Mouse (Mus musculus): ENCODE measurements around the gene 2010111I01Rik. TPM values are rescaled to one million over a fixed set of nuclear protein-coding genes. Genes with fewer than 3 reads are reported as not detected.

The 2010111I01Rik gene
- polyA plus RNA-seq, 1 experiment from 2014 or later = 30.9 TPM

DNA sequence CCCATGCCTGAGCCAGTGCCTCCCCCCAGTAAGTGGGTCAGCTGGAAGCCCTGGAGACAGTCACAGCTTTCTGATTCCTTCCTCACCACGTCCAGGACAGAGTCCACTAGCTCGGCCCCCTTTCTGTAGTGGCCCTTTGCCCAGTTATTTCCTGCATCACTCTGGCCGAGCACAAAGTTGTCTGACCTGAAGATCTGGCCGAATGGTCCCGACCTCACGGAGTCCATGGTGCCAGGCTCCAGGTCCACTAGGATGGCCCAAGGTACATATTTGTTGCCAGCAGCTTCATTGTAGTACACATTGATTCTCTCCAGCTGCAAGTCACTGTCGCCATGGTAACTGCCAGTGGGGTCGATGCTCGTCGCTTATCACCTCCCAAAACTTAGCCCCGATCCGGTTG, 3.5 kb downstream of the 2010111I01Rik start:
- 91% methylated on average over 12 of the region's 12 CpGs for WGBS
- peaks cover 8% of the 10 kb centered on the region for H3K4me1 ChIP-seq
- H3K4me2 ChIP-seq (replicated peaks) = no peak overlapping the region
- H3K27me3 ChIP-seq = no peaks in the 10 kb centered on the region
- H3K9ac ChIP-seq (replicated peaks) = no peak overlapping the region
- no peaks in the 10 kb centered on the region for H3K36me3 ChIP-seq
- no peak overlapping the region for H3K27ac ChIP-seq (replicated peaks)
- no peaks in the 10 kb centered on the region for H3K9me3 ChIP-seq
- ATAC-seq (replicated peaks) = no peak
- H3K4me3 ChIP-seq = no peak overlapping the region

DNA sequence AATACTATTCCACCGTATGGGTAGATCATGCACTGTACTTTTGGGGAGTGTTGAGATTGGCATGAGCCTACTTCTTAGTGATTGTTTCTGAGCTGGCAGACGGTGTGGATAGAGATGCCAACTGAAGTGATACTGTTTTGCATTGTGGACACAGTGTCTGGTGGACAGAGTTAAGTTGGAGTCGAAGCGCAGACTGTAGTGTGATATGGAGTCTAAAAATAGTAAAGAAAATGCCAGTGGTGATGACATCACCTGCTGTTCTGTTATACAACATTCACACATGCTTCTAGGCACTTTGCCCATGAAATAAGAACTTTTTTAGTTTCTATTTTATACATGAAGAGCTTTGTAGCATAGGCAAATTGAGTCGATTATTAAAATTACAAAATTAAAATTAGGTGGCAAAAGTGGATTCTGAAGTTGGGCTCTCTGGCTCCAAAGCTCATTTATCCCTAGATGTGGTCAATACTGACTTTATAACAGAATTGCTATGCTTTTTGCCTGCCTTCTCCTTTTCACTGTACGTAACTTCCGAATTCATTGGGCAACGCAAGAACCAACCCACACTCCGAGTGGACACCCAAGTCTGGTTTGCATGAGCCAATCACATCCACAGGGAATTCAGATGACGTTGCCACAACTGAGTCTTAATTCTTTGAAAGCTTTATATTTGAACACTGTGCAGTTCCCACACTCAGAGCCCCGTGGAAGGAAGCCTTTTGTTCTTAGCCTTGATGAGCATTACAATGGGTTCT, 6.0 kb downstream of the 2010111I01Rik start:
- WGBS = 76% methylated on average over 11 of the region's 11 CpGs
- H3K9ac ChIP-seq (replicated peaks) = no peak overlapping the region
- no peaks in the 10 kb centered on the region for H3K27me3 ChIP-seq
- no peaks in the 10 kb centered on the region for H3K9me3 ChIP-seq
- H3K4me2 ChIP-seq (replicated peaks) = no peak overlapping the region
- no peak overlapping the region for H3K4me3 ChIP-seq
- no peak for ATAC-seq (replicated peaks)
- no peaks in the 10 kb centered on the region for H3K36me3 ChIP-seq
- peaks cover 3% of the 10 kb centered on the region for H3K4me1 ChIP-seq
- H3K27ac ChIP-seq (replicated peaks) = no peak overlapping the region

DNA sequence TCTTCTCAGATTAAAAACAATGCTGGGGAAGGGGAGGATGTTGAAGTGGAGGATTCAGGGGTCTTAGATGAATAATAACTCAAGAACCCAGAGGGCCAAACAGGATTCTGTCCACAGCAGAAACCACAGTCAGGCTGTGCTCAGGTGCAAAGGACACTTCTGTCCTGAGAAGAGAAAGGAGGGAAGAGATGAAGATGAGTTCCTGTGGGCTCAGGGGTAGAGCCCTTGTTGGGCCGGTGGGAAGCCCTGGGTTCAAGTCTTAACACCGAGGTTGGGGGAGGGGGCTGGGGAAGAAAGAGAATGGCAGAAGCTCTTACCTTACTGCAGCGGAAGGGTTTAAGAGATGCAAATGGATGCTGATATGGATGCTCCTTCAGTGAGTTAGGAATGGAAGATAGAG, 7.7 kb downstream of the 2010111I01Rik start:
- Histone ChIP-seq H3K36me3 (no peaks in the 10 kb centered on the region), H3K9ac (replicated peaks) (no peak overlapping the region), H3K27me3 (no peaks in the 10 kb centered on the region), H3K4me3 (no peak overlapping the region), H3K4me1 (no peaks in the 10 kb centered on the region), H3K4me2 (replicated peaks) (no peak overlapping the region), H3K9me3 (no peaks in the 10 kb centered on the region), H3K27ac (replicated peaks) (no peak overlapping the region)
- ATAC-seq (replicated peaks) = no peak
- 67% methylated on average over 3 of the region's 3 CpGs for WGBS

DNA sequence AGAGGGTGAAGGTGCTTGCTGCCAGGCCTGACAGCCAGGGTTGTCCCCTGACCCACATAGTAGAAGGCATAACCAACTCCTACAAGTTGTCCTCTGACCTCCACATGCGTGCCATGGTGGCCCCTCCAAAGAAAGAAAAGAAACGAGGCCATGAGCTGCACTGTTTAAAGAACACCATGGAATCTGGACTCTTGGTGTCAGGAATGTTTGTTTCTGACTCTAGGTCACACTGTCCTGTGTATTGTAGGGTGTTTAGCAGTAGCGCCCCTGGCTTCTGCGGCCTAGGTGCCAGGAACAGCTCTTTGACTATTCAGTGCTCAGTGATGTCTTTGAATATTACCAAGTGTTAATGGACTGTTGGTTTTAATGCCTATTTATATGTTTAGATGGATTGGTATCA, 8.4 kb downstream of the 2010111I01Rik start:
- no peaks in the 10 kb centered on the region for H3K4me1 ChIP-seq
- no peak overlapping the region for H3K4me3 ChIP-seq
- no peaks in the 10 kb centered on the region for H3K9me3 ChIP-seq
- no peak overlapping the region for H3K4me2 ChIP-seq (replicated peaks)
- H3K27me3 ChIP-seq = no peaks in the 10 kb centered on the region
- no peak for ATAC-seq (replicated peaks)
- 89% methylated on average over 4 of the region's 4 CpGs for WGBS
- H3K27ac ChIP-seq (replicated peaks) = no peak overlapping the region
- no peak overlapping the region for H3K9ac ChIP-seq (replicated peaks)
- H3K36me3 ChIP-seq = no peaks in the 10 kb centered on the region

DNA sequence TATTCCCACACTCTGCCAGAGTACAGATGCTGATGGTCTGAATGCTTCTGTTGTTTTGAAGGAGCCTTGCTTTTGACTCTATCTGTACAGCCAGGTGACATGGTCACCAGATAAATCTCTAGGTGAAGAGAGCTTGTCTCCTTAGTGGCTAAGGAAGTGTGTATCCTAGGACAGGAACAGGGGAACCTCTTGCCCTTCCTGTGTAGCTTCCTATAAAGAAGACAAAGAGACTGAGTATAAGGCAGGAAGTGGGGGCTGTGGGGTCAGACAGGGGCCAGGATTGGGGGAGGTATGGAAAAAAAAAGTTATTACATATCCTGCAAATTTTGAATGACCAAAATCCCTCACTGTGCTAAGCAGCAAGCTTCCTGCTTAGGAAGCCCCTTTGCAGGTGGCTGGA, 13.4 kb downstream of the 2010111I01Rik start:
- no peak overlapping the region for H3K9ac ChIP-seq (replicated peaks)
- no peak overlapping the region for H3K27ac ChIP-seq (replicated peaks)
- no peaks in the 10 kb centered on the region for H3K27me3 ChIP-seq
- H3K4me1 ChIP-seq = no peaks in the 10 kb centered on the region
- no peak for ATAC-seq (replicated peaks)
- H3K4me2 ChIP-seq (replicated peaks) = no peak overlapping the region
- H3K4me3 ChIP-seq = no peak overlapping the region
- H3K36me3 ChIP-seq = no peaks in the 10 kb centered on the region
- no peaks in the 10 kb centered on the region for H3K9me3 ChIP-seq

DNA sequence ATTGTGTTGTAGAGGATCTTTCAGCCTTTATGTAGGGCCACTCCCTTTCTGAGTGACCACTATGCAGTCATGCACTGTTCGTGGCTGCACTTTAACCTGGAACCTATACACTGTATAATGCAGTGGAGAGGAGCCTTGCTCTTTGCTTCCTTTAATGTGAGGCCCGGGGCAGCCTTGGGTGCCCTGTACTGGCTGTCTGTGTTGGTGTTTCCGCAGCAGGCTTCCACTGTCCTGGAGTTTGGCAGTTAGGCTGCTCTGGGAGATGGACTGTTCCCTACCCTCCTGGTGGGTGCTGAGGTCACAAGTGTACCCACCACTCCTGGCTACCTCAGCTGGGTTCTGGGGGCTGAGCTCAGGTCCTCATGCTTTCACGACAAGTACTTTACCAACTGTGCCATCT, 14.1 kb downstream of the 2010111I01Rik start:
- Histone ChIP-seq H3K9me3 (no peaks in the 10 kb centered on the region), H3K4me2 (replicated peaks) (no peak overlapping the region), H3K27me3 (no peaks in the 10 kb centered on the region), H3K4me3 (no peak overlapping the region), H3K36me3 (no peaks in the 10 kb centered on the region), H3K27ac (replicated peaks) (no peak overlapping the region), H3K4me1 (no peaks in the 10 kb centered on the region), H3K9ac (replicated peaks) (no peak overlapping the region)
- no peak for ATAC-seq (replicated peaks)
- 87% methylated on average over 4 of the region's 4 CpGs for WGBS

DNA sequence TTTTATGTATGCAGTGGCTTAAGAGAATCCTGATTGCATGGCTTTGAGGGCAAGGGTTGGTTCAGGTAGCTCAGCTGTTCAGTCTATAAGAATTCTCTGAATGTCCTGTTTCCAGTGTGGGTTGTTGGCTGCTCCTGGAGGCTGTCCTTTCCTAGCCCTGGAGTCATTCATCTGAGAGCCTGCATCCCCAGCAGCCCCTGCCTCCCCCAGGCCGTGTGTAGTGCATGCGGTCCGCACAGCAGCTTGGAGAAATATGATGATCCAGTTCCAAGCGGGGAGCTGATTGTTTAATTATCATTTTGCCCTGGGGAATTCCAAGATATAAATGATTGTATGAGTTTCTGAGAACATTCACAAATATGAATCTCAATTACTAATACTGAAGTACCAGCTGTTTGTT, 14.5 kb downstream of the 2010111I01Rik start:
- Histone ChIP-seq H3K4me2 (replicated peaks) (no peak overlapping the region), H3K4me3 (no peak overlapping the region), H3K4me1 (no peaks in the 10 kb centered on the region), H3K27me3 (no peaks in the 10 kb centered on the region), H3K36me3 (no peaks in the 10 kb centered on the region), H3K9me3 (no peaks in the 10 kb centered on the region), H3K27ac (replicated peaks) (no peak overlapping the region), H3K9ac (replicated peaks) (no peak overlapping the region)
- ATAC-seq (replicated peaks) = no peak
- 89% methylated on average over 4 of the region's 4 CpGs for WGBS

DNA sequence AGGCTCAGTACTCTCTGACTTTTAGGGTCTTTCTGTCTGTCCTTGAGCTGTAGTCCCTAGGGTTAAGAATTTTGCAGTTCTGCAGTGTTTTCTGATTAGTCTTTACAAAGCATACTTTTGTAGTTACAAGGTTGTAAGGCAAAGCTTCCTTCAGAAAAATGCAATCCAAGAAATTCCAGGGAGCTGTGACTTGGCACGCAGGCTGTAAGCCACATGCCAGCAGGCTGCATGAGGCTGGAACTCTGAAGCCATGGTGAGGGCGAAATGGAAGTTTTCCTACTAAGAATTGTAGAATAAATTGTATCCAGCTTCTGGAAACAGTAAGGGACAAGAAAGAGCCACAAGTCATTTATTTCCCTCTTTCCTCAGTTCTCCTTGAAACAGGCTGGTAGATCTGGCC, 15.4 kb downstream of the 2010111I01Rik start:
- Histone ChIP-seq H3K4me1 (no peaks in the 10 kb centered on the region), H3K27ac (replicated peaks) (no peak overlapping the region), H3K36me3 (no peaks in the 10 kb centered on the region), H3K9me3 (no peaks in the 10 kb centered on the region), H3K4me3 (no peak overlapping the region), H3K4me2 (replicated peaks) (no peak overlapping the region), H3K27me3 (no peaks in the 10 kb centered on the region), H3K9ac (replicated peaks) (no peak overlapping the region)
- 78% methylated on average over 2 of the region's 2 CpGs for WGBS
- ATAC-seq (replicated peaks) = no peak

DNA sequence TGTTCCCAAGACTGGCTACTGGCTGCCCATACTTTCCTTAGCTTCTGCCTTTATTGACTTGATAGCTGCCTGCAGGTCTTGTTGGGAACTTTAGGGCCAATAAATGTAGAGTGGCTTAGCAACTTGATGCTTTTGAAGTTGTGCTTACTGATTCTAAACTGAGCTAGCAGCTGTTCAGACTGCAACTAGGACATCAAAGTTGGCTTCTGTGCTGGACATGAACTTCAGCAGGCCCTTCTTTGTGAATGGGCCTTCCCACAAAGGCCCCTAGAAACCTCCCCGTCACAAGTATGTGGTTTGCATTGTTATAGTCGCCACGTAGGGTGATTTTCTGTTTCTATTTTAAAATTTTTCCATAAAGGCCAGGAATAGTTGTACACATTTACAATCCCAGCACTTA, 19.8 kb downstream of the 2010111I01Rik start:
- ATAC-seq (replicated peaks) = no peak
- H3K4me1 ChIP-seq = no peaks in the 10 kb centered on the region
- no peaks in the 10 kb centered on the region for H3K36me3 ChIP-seq
- H3K4me2 ChIP-seq (replicated peaks) = no peak overlapping the region
- no peak overlapping the region for H3K27ac ChIP-seq (replicated peaks)
- WGBS = 87% methylated on average over 3 of the region's 3 CpGs
- no peaks in the 10 kb centered on the region for H3K9me3 ChIP-seq
- H3K27me3 ChIP-seq = no peaks in the 10 kb centered on the region
- no peak overlapping the region for H3K9ac ChIP-seq (replicated peaks)
- no peak overlapping the region for H3K4me3 ChIP-seq

DNA sequence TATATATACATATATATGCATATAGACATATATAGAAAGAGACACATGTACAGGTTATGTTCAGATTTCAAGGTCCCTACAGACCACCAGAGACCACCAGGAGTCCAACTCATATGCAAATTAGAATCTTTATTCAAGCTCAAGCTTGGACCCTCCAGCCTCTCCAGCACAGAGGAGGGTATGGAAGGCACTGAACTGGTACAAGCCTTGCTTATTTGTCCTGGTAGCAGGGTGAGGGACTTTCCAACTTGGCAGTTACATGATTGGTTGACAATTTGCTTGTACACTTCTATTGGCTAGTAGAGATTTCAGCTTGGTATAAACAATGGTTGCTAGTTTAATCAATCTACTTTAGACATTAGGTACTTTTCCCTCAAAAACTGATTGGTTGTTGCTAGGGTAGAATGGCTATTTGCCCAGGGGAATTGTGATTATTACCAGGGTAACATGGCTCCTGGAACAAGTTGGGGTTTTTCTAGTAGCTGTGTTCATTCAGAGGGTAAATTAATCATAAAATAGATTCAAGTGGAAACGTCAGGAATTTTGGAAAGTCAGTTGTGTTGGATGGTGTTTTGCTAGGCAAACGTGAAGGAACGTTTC, 25.3 kb downstream of the 2010111I01Rik start:
- Histone ChIP-seq H3K27me3 (no peaks in the 10 kb centered on the region), H3K27ac (replicated peaks) (no peak overlapping the region), H3K4me2 (replicated peaks) (no peak overlapping the region), H3K4me3 (no peak overlapping the region), H3K36me3 (no peaks in the 10 kb centered on the region), H3K9ac (replicated peaks) (no peak overlapping the region), H3K4me1 (no peaks in the 10 kb centered on the region), H3K9me3 (no peaks in the 10 kb centered on the region)
- ATAC-seq (replicated peaks) = no peak
- 80% methylated on average over 3 of the region's 3 CpGs for WGBS

DNA sequence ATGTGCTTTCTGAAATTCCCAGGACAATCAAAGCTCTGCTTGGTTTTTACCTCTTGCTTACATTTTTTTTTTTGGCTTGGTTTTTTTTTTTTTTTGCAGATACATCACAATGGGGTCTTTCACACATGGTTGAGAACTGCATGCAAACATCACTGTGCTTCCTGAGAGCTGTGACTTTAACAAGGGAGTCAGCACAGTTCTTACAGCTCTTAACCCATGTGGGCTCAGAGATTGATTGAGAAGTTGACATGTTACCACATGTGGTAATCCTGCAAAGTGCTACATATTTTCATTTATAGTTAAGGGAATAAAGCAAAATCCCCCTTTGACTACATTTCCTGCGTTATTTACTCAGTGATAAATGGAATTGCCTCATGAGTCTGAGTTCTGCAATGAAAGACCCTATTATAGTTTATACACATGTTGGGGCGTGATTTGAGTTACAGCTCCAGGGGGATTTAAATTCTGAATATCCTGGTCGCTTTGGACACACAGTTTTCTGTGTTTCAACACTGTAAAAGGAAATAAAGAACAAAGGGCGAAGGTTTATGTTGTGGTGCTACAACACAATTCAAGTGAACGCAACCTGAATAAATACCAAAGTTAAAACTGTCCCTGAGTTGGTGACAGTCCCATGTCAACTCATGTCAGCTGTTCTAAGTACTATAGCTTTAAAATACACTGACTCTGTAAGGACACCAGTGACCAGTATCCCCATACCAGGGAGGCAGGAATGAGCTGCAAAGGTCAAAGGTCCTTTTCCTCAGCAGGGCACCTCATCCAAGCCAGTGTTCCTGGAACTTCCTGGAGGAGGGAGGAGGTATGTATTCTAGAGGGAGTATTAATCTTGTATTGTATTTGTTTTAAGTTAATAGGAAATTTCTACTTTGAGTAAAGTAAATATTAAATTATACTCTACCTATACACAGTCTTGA, 29.1 kb downstream of the 2010111I01Rik start:
- Histone ChIP-seq H3K36me3 (no peaks in the 10 kb centered on the region), H3K4me1 (no peaks in the 10 kb centered on the region), H3K27me3 (no peaks in the 10 kb centered on the region), H3K4me3 (no peak overlapping the region), H3K4me2 (replicated peaks) (no peak overlapping the region), H3K9me3 (no peaks in the 10 kb centered on the region), H3K9ac (replicated peaks) (no peak overlapping the region), H3K27ac (replicated peaks) (no peak overlapping the region)
- 82% methylated on average over 5 of the region's 5 CpGs for WGBS
- no peak for ATAC-seq (replicated peaks)

DNA sequence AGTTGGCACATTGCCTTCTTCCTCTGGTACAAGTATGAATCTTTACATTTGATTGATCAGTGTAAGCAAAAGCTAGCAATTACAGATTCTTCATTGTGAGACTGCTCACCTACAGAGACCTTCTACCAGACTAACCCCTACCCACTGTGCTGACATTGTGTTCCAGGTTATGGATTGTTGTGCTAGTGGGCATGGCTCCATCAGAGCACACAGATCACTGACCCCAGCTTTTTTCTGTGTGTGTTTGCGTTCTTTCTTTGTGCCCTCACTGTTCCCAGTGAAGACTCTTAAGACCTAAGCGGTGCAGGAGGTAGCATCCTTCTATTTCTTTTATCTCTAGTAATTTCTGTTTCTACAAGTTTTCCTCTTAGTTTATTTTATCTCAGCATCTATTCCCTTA, 32.1 kb downstream of the 2010111I01Rik start:
- H3K27ac ChIP-seq (replicated peaks) = no peak overlapping the region
- H3K9ac ChIP-seq (replicated peaks) = no peak overlapping the region
- H3K9me3 ChIP-seq = no peaks in the 10 kb centered on the region
- no peaks in the 10 kb centered on the region for H3K27me3 ChIP-seq
- ATAC-seq (replicated peaks) = no peak
- no peaks in the 10 kb centered on the region for H3K36me3 ChIP-seq
- H3K4me1 ChIP-seq = no peaks in the 10 kb centered on the region
- WGBS = 86% methylated on average over 2 of the region's 2 CpGs
- H3K4me3 ChIP-seq = no peak overlapping the region
- no peak overlapping the region for H3K4me2 ChIP-seq (replicated peaks)
